Mouse (Mus musculus) layer of hippocampus, adult 18-20 months (tissue): ENCODE data around the gene Stard3. TPM values are rescaled to one million over a fixed set of nuclear protein-coding genes. Genes with fewer than 3 reads are reported as not detected.

Experiments used
- DNase-seq, 2 experiments: peaks; one replicate each; pipeline ENCODE4 v3.0.0; 2022; ENCODE audit warnings: low spot score in 2 of 2
- total RNA-seq, 2 experiments: library from RNA; stranded (reverse); gene quantifications; 2 replicates each; pipeline ENCODE4 v1.2.3; 2021

Stard3 gene
- total RNA-seq, 2 experiments from 2014 or later: 35.3 to 36.7 TPM

DNA sequence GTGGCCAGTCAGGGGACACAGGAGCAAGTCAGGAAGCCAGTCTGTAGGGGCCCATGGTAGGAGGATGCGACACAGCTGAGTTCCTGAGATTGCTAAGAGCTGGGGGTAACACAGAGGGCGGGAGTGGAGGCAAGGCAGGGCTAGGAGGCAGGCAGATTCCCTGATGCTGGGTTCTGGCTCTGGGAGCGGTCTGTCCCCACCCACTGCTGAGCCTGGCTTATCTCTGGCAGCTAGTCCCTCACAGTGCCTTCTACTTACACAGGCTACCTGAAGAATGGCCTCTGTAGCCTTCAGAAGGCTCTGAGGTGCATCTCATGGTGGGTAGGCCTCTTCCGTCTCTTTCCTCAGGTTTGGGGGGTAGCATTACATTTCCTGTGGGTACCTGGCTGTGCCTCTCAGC lies 34.5 kb downstream of the Stard3 start:
- DNase-seq: no peak

DNA sequence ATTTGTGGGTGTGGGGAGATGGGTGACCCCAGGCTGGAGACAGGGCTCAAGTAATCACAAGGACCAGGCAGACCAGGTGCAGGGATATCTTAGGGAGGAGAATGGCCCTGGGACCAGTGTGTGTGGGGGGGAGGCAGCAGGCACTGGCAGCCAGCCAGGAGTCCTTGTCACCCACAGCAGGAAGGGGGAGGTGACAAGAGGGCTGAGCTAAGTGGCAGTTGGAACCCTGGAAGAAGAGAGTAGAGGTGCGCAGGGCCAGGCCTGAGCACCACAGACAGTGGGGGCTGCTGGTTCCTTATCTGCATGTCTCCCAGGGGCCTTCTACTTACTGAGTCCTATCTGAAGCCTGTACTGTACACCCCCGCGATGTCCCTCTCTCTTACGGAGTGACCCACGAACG lies 35.1 kb downstream of the Stard3 start:
- no peak for DNase-seq

GRCm38 (mm10) chr11:98394301-98394700 lies 36.1 kb downstream of the Stard3 start:
- no peak for DNase-seq

GRCm38 (mm10) chr11:98395041-98395440 lies 36.9 kb downstream of the Stard3 start:
- no peak for DNase-seq

- DNase-seq: no peak
These were observed 39.8 kb downstream of the Stard3 start for GRCm38 (mm10) chr11:98397946-98398345.

DNA sequence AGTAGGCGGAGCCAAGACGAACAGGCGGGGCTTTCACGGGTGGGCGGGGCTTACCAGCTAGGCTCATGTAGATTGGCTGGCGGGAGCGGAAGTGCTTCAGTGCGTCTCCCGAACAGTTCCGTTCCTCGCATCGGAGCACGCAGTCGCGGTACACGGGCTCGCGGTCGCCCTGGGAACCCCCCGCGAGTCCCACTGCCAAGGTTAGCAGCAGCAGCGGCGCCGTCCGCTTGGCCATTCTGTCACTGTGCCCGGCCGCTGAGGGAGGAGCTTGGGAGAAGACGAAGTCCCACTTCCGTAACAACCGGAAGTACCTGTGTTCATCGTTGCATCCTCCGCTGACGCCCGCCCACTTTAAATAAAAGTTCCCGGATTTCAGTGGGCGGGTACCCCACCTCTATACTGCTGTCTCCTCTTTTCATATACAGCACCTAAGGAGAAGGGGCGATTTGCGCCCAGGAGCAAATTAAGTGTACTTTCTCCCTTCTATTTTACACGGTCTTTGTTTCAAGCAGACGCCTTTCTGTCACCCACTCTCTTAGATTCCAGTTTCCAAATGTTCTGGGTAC lies 42.1 kb downstream of the Stard3 start, which contains the start of gene Pgap3:
Gene Pgap3 (minus strand): TSS at position 330 of the 566 bp plus-strand sequence.
- DNase-seq: peak; percentile 85 to 93

DNA sequence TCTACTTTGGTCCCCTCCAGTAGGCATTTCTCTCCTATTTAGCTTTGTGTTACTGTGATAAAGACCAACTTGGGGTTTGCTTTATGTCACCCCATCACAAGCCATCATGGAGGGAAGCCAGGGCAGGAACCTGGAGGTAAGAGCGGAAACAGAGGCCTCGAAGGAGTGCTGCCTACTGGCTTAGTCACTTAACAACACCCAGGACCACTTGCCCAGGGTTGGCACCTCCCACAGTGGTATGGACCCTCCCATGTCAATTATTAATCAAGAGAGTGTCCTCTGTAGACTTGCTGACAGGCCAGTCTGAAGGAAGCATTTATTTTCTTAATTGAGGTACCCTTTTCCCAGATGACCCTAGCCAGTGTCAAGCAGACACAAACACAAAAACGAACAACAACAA lies 42.6 kb downstream of the Stard3 start:
- no peak for DNase-seq

- DNase-seq: no peak
These were observed 48.5 kb downstream of the Stard3 start for GRCm38 (mm10) chr11:98406621-98407020.

- no peak for DNase-seq
These were observed 50.7 kb downstream of the Stard3 start for GRCm38 (mm10) chr11:98408872-98409271.

DNA sequence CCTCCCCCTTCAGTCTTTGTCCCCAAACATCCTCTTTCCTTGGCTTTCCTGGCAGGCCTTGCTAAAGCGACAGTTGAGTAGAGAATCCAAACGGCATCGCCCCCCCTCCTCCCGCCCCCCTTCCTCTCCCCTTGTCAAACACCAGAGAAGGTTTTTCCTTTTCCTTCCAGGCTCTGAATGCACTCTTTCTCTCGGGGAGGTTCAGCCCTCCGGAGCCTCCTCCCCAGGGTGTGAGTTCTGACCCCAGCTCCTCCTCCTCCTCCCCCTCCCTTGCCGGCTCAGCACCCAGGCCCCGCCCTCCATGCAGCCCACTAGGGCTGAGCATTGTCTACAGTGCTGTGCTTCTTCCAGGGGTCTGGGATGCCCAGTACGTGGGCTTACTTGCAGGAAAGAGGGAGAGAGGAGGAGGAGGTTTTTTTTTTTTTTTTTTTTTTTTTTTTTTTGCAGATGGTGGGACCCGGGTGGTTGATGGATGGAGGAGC lies 51.2 kb downstream of the Stard3 start:
- DNase-seq: no peak

- DNase-seq: no peak
These were observed 54.2 kb downstream of the Stard3 start, which contains the start of gene Erbb2 for GRCm38 (mm10) chr11:98412273-98412796. TSS of gene Erbb2 (plus strand) at chr11:98412470.

GRCm38 (mm10) chr11:98412797-98413301 lies 54.7 kb downstream of the Stard3 start:
- DNase-seq: no peak

- no peak for DNase-seq
These were observed 55.6 kb downstream of the Stard3 start for GRCm38 (mm10) chr11:98413731-98414130.

DNA sequence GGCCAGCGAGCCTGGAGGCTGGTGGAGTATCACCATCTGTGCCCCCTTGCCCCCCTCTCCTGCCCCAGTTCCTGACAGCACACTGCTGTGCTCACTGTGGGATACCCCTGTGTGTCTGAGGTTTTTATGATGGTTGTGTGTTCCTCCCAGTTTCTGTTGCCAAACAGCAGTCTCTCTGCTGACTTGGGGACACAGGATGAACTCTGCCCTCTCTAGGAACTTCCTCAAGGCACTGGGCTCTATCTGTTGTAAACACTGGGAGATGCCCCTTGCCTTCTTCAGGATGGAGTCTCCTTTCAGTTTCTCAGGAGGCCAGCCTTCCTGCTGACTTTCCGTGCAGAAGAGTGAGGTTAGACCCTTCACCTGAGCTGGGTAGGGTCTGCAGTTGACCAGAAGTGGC lies 56.0 kb downstream of the Stard3 start:
- no peak for DNase-seq

- no peak for DNase-seq
These were observed 58.9 kb downstream of the Stard3 start for GRCm38 (mm10) chr11:98417074-98417473.

DNA sequence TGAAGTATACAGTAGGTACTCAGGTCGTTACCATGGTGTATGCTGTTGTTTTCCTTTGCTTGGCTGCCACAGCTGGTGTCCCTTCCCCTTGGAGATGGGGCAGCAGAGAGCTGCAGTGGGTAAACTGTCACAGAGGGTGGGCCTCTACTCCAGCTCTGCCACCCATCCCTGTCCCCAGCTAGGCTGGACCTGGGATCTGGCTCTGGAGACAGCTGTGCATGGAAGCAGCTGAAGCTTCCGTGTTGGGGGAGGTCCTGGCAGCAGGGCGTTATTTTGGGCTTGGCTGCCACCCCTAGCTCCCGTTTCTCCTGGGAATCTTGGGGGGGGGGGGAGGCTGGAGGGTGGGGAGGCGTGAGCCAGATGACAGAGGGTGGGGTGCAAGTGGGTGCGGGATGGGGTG lies 60.1 kb downstream of the Stard3 start:
- no peak for DNase-seq

GRCm38 (mm10) chr11:98418939-98419547 lies 60.9 kb downstream of the Stard3 start:
- no peak for DNase-seq

DNA sequence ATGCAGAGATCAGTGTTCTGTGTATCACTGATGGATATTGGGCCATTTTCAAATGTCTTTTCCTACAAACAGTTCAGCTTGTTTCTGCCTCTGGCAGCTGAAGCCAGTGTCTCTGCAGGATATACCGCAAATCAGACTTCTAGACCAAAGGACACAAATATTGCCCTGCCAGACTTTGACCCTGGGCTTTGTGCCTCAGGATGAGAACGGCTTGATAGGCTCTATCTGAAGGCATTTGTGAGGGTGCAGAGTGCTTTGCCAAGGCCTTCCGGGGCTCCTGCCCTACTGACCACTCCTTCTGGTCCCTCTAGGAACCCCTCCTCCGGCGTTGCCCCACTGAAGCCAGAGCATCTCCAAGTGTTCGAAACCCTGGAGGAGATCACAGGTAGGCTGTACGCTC lies 68.4 kb downstream of the Stard3 start:
- no peak for DNase-seq

GRCm38 (mm10) chr11:98428436-98428835 lies 70.3 kb downstream of the Stard3 start:
- DNase-seq: no peak
